Mouse (Mus musculus) hindbrain, embryonic 16.5 days (tissue): ENCODE measurements at regions not wholly inside any gene's neighbourhood (a gene's known extent, or its start where the extent isn't known, plus 50 kb on each side); places are given as distances from the start of the nearest gene placed in this dataset.
A peak's percentile ranks its signal among the peaks of the same experiment; 100 is the strongest.

ENCODE experiments used
- ATAC-seq: fragments of 200-750 bp; cut with Nextera tagmentation; 2 replicates; pipeline ENCODE4 v1.8.0; 2017; ENCODE audit warnings: moderate TSS enrichment, moderate library complexity
- H3K27ac ChIP-seq: fragments of 300-500 bp; sonication (generic); 2 replicates; pipeline ENCODE4 v1.5.1; 2014; ENCODE audit warnings: low read depth, mild to moderate bottlenecking, control low read depth, low read length, moderate library complexity
- H3K27me3 ChIP-seq: fragments of 300-500 bp; sonication (generic); replicated peaks from 2 replicates; pipeline ENCODE4 v1.6.1; 2014; ENCODE audit warnings: low read length; ENCODE audit not compliant: control insufficient read depth, insufficient read depth
- H3K36me3 ChIP-seq: fragments of 300-500 bp; sonication (generic); 2 replicates; pipeline ENCODE4 v1.6.1; 2014; ENCODE audit warnings: mild to moderate bottlenecking, low read length, moderate library complexity, mixed read lengths; ENCODE audit not compliant: control insufficient read depth, insufficient read depth
- H3K4me1 ChIP-seq: fragments of 300-500 bp; sonication (generic); 2 replicates; pipeline ENCODE4 v1.6.1; 2014; ENCODE audit warnings: low read depth, low read length; ENCODE audit not compliant: control insufficient read depth, insufficient read depth
- H3K4me2 ChIP-seq: fragments of 300-500 bp; sonication (generic); 2 replicates; pipeline ENCODE4 v1.6.1; 2014; ENCODE audit warnings: mild to moderate bottlenecking, low read length, control low read depth, moderate library complexity
- H3K4me3 ChIP-seq: fragments of 300-500 bp; sonication (generic); 2 replicates; pipeline ENCODE4 v1.5.1; 2014; ENCODE audit warnings: mild to moderate bottlenecking, low read length, control low read depth, moderate library complexity
- H3K9ac ChIP-seq: fragments of 300-500 bp; sonication (generic); 2 replicates; pipeline ENCODE4 v1.6.1; 2014; ENCODE audit warnings: low read depth, mild to moderate bottlenecking, control low read depth, low read length, moderate library complexity
- H3K9me3 ChIP-seq: fragments of 300-500 bp; sonication (generic); 2 replicates; pipeline ENCODE4 v1.6.1; 2014; ENCODE audit warnings: mild to moderate bottlenecking, low read length, moderate library complexity; ENCODE audit not compliant: control insufficient read depth
- WGBS: fragments of 180-500 bp; shearing (Covaris S2); extraction: QIAGEN DNeasy Blood & Tissue Kit; methylation state at CpG from one replicate; pipeline ENCODE4 v1.1.7; 2014; 5-methylcytosine and 5-hydroxymethylcytosine counted together

GRCm38 (mm10) chr17:14764796-14765195 is 70.8 kb upstream of the Thbs2 start:
- H3K9me3 ChIP-seq = no peaks in the 10 kb centered on the region
- H3K9ac ChIP-seq = no peak overlapping the region
- 55% methylated on average over 4 of the region's 4 CpGs for whole genome bisulfite sequencing
- H3K27ac ChIP-seq = no peak overlapping the region
- no peaks in the 10 kb centered on the region for H3K4me1 ChIP-seq
- H3K27me3 ChIP-seq = no peaks in the 10 kb centered on the region
- no peaks in the 10 kb centered on the region for H3K36me3 ChIP-seq
- no peak for ATAC-seq
- H3K4me2 ChIP-seq = no peak overlapping the region
- no peak overlapping the region for H3K4me3 ChIP-seq

- Histone ChIP-seq H3K27ac (no peak overlapping the region), H3K27me3 (no peaks in the 10 kb centered on the region), H3K9ac (no peak overlapping the region), H3K9me3 (no peaks in the 10 kb centered on the region), H3K4me3 (no peak overlapping the region), H3K4me1 (no peaks in the 10 kb centered on the region), H3K4me2 (no peak overlapping the region), H3K36me3 (no peaks in the 10 kb centered on the region)
- ATAC-seq = no peak
- WGBS = 83% methylated on average over 5 of the region's 5 CpGs
Observed at GRCm38 (mm10) chr17:14753095-14753494, 59.1 kb upstream of the Thbs2 start.

GRCm38 (mm10) chr17:14750519-14751145 is 56.6 kb upstream of the Thbs2 start:
- Histone ChIP-seq H3K4me1 (no peaks in the 10 kb centered on the region), H3K27me3 (no peaks in the 10 kb centered on the region), H3K36me3 (no peaks in the 10 kb centered on the region), H3K27ac (no peak overlapping the region), H3K4me3 (no peak overlapping the region), H3K4me2 (no peak overlapping the region), H3K9me3 (no peaks in the 10 kb centered on the region), H3K9ac (no peak overlapping the region)
- 87% methylated on average over 3 of the region's 3 CpGs for WGBS
- no peak for ATAC-seq

- Histone ChIP-seq H3K27me3 (no peaks in the 10 kb centered on the region), H3K4me3 (no peak overlapping the region), H3K36me3 (no peaks in the 10 kb centered on the region), H3K9ac (no peak overlapping the region), H3K9me3 (no peaks in the 10 kb centered on the region), H3K27ac (no peak overlapping the region), H3K4me1 (no peaks in the 10 kb centered on the region), H3K4me2 (no peak overlapping the region)
- no peak for ATAC-seq
- WGBS = 85% methylated on average over 2 of the region's 2 CpGs
Observed at GRCm38 (mm10) chr17:14749281-14749680, 55.2 kb upstream of the Thbs2 start.

- Histone ChIP-seq H3K4me2 (no peak overlapping the region), H3K4me1 (no peaks in the 10 kb centered on the region), H3K4me3 (no peak overlapping the region), H3K9me3 (no peaks in the 10 kb centered on the region), H3K27ac (no peak overlapping the region), H3K9ac (no peak overlapping the region), H3K27me3 (no peaks in the 10 kb centered on the region), H3K36me3 (no peaks in the 10 kb centered on the region)
- WGBS = 60% methylated on average over 5 of the region's 5 CpGs
- ATAC-seq = 0 out of 2 replicates have a peak, but pooled peaks have one; percentile 40
Observed at GRCm38 (mm10) chr17:14747255-14747869, 53.3 kb upstream of the Thbs2 start.

GRCm38 (mm10) chr17:14745512-14745911 is 51.5 kb upstream of the Thbs2 start:
- H3K4me3 ChIP-seq = no peak overlapping the region
- H3K27me3 ChIP-seq = no peaks in the 10 kb centered on the region
- WGBS = 90% methylated on average over 3 of the region's 3 CpGs
- H3K4me1 ChIP-seq = no peaks in the 10 kb centered on the region
- H3K27ac ChIP-seq = no peak overlapping the region
- no peak overlapping the region for H3K9ac ChIP-seq
- H3K9me3 ChIP-seq = no peaks in the 10 kb centered on the region
- no peak for ATAC-seq
- H3K4me2 ChIP-seq = no peak overlapping the region
- no peaks in the 10 kb centered on the region for H3K36me3 ChIP-seq

- H3K4me2 ChIP-seq = no peak overlapping the region
Observed at GRCm38 (mm10) chr17:14744010-14744409, 50.0 kb upstream of the Thbs2 start.

More at GRCm38 (mm10) chr17:14744010-14744409, 50.0 kb upstream of the Thbs2 start:
- Histone ChIP-seq H3K27me3 (no peaks in the 10 kb centered on the region), H3K27ac (no peak overlapping the region), H3K4me1 (no peaks in the 10 kb centered on the region), H3K4me3 (no peak overlapping the region), H3K9me3 (no peaks in the 10 kb centered on the region), H3K9ac (no peak overlapping the region), H3K36me3 (no peaks in the 10 kb centered on the region)
- WGBS = 78% methylated on average over 9 of the region's 9 CpGs
- ATAC-seq = no peak
